Mouse (Mus musculus) liver (tissue): Measurements from ENCODE around the gene Plpp3.

Experiments used
- DNase-seq: peaks from one replicate; pipeline ENCODE4 v3.0.0-alpha.2; 2020; ENCODE audit warnings: mixed read lengths

Gene Plpp3

DNA sequence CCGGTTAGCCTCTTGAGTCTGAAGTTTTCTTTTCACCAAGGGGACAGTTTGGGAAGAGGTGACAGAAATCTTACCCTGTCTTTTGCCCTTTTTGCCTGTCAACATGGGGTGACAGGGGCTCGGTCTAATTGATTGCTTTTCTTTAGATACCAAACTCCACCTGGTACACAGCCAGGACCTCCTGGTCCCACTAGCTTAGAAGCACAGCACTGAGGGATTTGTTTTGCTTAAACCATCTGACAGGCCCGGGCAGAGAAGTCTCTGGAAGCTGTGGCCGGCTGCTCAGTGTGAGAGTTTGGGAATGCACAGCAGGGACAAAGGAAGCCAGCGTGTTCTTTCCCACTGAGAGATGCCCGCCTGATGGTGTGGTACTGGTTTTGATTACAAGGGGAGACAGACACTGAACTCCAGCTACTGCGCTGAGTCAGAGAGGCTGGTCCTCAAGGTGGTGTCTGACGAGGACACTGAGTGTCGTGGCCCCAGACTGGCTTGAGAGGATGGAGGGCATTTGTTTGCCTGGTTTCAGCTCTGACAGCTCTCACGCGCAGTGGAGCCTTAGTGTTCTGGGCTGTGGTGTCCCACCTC is 64.2 kb downstream of the Plpp3 start:
- no peak for DNase-seq

- DNase-seq, result no peak
Measured at GRCm38 (mm10) chr4:105223101-105223924, 66.2 kb downstream of the Plpp3 start.

- no peak for DNase-seq
Measured at GRCm38 (mm10) chr4:105223925-105224300, 66.8 kb downstream of the Plpp3 start.

DNA sequence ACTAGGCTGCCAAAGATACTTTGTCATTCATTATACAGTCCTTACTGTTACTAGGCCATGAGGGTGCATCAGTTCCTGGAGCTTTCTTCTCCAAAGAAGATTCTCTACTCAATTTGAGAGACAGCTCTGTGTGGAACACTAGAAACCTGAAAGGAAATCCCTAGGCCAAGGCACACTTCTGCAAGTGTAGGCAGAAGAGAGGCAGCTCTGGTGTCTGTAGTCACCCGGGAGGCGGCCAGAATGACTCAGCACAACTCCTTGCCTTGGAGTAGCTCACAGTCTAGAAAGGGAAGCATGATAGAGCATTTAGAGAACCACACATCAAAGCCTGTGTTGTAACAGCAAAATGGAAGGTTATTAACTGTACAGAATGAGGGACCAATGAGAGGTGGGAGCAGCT is 68.4 kb downstream of the Plpp3 start:
- DNase-seq, result peak; percentile 59

GRCm38 (mm10) chr4:105226351-105226750 is 69.2 kb downstream of the Plpp3 start:
- DNase-seq, result no peak

DNA sequence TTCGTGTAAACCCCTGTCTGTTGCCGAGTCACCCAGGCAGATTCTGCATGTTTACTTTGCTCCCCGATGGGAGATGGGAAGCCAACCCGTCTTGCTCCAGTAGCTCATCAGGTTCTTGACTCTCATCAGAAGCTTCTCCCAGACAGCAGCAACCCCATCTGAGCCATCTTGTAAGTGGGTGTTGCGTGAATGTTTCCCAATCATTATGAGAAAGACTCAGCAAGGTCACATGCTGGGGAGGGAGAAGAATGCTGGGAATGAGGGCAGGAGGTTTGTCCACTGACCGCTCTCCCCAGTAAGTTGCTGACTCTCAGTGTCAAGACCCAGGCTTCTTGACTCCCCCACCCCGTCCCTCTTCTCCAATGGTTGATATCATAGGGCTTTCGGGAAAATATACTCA is 73.0 kb downstream of the Plpp3 start:
- no peak for DNase-seq

DNA sequence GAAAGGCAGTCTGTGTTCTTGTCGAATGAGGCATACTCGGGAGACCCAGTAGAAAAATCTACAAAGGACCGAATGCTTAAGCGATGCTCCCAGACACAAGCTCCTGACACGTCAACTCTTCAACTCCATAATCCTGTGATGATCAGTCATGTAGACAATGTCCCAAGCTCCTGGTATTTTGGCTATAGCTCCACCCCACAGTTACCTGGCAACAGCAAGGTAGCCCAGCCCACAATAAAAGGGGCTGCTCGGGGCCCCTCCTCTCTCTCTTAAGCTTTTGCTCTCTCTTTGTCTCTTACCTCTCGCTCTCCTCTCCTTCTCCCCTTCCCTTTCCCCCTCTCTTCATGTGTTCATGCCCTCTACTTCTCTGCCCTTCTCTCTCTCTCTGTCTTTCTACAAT is 83.1 kb downstream of the Plpp3 start:
- no peak for DNase-seq

GRCm38 (mm10) chr4:105244931-105245330 is 87.8 kb downstream of the Plpp3 start:
- DNase-seq, result no peak

GRCm38 (mm10) chr4:105245479-105245944 is 88.4 kb downstream of the Plpp3 start:
- DNase-seq, result peak; percentile 48

GRCm38 (mm10) chr4:105246331-105246730 is 89.2 kb downstream of the Plpp3 start:
- DNase-seq, result no peak

DNA sequence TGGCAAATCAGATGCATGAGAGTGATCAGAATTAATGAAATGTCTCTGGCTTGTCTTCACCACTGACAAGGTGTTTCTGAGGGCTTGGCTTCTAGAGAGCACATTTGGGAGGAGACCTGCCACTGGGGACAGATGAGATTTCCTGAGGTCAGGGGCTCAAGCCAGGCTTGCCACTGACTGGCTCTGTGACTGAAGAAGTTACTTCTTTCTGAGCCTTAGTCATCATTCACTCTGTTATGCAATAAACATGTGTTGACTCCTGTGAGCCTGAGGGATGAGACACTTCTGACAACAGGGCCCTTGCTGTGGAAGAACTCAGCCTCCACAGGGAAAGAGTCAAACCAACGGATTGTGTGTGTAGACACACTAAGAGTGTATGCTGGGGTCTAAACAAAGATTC is 91.0 kb downstream of the Plpp3 start:
- no peak for DNase-seq

DNA sequence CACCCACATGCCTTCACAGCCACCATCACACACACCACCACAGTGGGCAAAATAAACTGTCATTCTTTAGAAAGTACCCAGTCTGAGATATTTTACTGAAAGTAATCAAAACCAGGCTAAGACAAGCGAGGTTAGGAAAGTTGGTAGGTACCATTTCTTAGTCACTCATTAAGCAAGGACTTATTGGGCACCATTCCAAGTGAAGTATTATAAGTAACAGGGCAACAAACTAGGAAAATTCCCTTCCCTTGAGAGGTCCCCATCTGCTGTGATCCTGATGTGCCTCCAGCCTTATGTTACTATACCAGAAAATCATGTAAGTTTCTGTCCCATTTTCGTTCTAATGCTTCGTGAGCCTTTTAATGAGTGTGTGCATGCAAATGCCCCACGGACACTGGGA is 92.1 kb downstream of the Plpp3 start:
- DNase-seq, result no peak

DNA sequence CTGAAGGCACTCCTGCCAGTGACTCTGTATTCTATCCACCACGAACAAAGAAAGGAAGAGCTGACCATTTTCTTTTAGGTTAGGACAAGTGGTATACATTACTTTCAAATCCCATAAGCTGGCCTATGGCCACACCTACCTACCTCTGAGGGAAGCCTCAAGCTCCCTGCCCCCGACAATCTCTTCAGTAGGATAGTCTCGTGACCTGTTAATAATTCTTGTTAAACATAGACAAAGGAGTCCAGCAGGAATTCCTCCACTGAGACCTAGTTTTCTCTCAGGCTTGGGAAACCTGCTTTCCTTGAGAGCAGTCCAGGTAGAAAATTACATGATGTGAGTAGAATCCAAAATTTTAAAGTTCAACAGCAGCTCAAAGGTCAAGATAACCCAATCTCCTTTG is 93.8 kb downstream of the Plpp3 start:
- DNase-seq, result no peak

DNA sequence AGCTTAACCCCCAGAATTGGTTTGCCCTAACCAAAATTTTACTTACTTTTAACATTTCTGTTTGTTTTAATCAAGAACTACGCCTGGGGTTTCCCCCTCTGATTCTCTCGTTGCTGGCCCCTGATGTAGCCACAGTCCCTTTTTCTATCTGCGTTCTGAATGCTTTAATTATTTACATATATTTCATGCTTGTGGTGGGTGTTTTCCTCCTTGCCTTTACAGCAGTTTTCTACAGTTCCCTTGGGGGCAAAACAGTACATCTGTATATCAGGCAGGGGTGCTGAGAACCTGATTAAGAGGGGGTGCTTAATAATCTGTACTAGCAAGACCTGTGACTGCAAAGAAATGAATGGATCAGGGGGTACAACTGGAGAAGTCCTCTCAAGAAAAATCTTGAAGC is 94.9 kb downstream of the Plpp3 start:
- no peak for DNase-seq

- DNase-seq, result no peak
Measured at GRCm38 (mm10) chr4:105252571-105253200, 95.5 kb downstream of the Plpp3 start.

GRCm38 (mm10) chr4:105253453-105254341 is 96.5 kb downstream of the Plpp3 start:
- no peak for DNase-seq

GRCm38 (mm10) chr4:105254365-105254764 is 97.2 kb downstream of the Plpp3 start:
- DNase-seq, result no peak

DNA sequence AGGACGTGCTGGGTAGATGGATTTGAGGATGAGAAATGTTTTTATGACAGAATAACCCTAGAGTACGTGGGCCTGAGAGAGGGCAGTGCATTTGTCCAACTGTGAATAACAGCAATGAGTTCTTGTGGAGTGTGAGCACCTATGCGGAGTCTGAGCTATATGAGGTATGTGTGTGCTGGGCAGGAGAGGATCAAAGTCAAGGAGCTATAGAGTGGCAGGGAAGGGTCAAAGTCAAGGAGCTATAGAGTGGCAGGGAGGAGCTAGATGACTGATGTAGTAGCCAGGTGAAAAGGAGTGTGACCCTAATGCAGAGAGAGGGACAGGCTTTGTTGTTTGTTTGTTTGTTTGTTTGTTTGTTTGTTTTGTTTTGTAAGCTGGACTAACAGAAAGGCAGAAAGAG is 98.0 kb downstream of the Plpp3 start:
- no peak for DNase-seq

DNA sequence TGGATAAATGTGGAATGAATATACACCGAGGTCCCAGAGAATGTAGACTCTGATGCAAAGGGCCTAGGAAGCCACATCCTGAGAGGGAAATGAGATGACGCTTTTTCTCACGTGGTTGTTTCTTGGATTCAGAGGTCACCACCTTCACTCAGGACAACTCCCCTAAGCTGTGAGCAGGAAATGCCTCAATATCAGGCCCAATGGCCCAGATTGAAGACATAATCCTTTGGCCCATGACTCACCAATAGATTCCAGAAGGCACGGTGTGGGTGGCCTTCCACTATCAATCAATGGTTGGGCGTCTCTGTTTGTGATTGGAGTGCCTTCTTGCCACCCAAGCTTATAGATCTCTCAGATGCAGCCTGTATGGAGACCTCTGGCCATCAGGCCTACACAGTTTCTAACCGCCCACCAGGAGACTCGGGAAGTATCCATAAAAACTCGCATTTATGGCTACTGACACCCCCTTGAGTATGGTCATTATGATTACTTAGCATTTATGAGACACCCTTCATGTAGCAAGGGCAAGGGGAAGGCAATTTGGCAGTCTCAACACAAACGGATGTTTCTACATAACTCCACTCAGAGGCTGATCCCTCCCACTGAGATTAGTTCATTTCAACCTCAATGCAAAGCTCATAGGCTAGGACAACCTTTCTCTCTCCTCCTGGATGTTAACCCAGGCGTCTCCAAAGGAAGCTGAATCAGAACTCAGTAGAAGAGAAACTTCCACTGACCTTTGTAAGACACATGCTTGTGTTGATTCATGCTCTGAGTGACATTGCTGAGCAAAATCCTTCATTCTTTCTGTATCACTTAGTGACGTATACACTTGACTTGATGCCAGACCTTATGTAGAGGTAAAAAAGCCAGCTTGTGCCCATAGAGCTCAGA is 100.8 kb downstream of the Plpp3 start:
- no peak for DNase-seq

- DNase-seq, result no peak
Measured at GRCm38 (mm10) chr4:105260385-105260784, 103.2 kb downstream of the Plpp3 start.

- DNase-seq, result no peak
Measured at GRCm38 (mm10) chr4:105260893-105261769, 104.0 kb downstream of the Plpp3 start.
